Mouse (Mus musculus): ENCODE data around the gene Eps15l1.

GRCm38 (mm10) chr8:72324036-72324706 lies 97.1 kb downstream of the Eps15l1 start:
- TF ChIP-seq GATA1 (IDR thresholded peaks at IDR 0.05; ENCODE audit: low read length) (no peak), TAL1 (IDR thresholded peaks at IDR 0.05; ENCODE audit: low read length) (no peak)

Measured in erythroblast, embryonic 14.5 days (primary cell).